Mouse (Mus musculus) liver, adult 2 months (tissue): ENCODE measurements at regions not wholly inside any gene's neighbourhood (a gene's known extent, or its start where the extent isn't known, plus 50 kb on each side); places are given as distances from the start of the nearest gene placed in this dataset.

ENCODE experiments used
- CTCF ChIP-seq: fragments of 200-500 bp; IDR thresholded peaks from 2 replicates; pipeline ENCODE4 v1.5.1; 2011; ENCODE audit warnings: low read depth, low read length, control low read depth
- POLR2A ChIP-seq: fragments of 200-500 bp; IDR thresholded peaks from 2 replicates; pipeline ENCODE4 v1.6.1; 2011; ENCODE audit warnings: low read length, control low read depth; ENCODE audit not compliant: insufficient read depth; ENCODE audit errors: extremely low read depth

DNA sequence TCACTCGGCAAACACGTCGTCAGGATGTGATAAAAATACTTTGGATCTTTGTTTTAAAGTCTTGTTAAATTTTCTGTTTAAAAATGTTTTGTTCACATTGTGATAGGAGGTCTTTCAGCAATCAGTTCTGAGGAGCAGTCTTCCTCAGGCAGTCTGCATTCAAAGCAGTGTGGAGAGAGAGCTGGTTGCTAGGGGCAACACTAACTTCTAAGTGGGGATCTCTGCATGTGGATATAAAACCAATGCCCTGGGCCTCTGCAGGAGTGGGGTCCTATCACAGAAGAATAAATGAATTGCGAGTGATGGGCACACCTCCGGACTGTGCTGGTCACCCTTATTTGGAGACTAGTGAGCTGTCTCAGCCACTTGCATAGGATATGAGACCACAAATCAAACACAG, 270.1 kb upstream of the Gm4791 start:
- TF ChIP-seq POLR2A (no peak), CTCF (no peak)
